Mouse (Mus musculus): ENCODE measurements around the gene Fbxo11.
A peak's percentile ranks its signal among the peaks of the same experiment; 100 is the strongest.
"Not testable (repeated sequence)": the region's sequence is repeated elsewhere in the genome, so short reads cannot be mapped to it uniquely, and the experiment has no call there.

Gene Fbxo11

DNA sequence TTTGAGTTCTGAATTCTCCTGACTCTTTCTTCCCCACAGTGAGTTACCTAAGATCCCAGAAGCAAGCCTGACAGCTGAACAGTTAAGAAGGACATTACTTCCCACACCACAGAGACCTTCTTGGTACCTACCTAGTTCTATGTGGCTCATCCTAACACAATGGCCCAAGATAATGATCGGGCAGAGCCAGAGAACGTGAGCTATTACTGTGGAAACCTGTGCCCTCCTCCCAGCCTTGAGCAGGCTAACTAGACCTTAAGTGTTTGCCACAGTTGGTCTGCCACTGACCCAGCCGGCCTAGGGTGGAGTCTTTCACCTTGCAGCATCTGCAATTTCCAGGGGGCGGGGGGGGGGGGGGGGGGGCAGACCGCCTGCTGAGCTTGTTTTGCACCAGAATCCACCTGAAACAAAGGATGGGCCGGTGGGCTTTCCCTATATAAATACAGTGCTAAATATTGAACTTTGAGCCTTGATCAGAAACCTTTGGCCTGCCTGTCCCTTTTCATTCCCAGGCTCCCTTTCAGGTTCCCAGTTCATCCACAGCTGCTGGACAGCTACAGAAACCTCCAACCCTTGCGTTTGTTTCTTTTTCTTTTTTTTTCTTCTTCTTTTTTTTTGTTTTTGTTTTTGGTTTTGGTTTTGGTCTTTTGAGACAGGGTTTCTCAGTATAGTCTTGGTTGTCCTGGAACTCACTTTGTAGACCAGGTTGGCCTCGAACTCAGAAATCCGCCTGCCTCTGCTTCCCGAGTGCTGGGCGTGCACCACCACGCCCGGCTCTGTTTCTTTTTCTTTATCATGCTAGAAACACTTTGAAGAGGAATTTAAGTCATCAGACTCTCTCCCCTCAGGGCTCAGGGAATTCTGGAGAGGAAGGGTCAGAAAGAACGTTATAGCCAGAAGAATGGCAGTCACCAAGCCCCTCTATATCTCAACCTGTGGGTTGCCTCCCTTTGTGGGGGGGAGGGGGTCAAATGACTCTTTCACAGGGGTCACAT, 101.7 kb downstream of the Fbxo11 start:
- DNase-seq (ENCODE audit: low read depth, low spot score), result no peak

DNA sequence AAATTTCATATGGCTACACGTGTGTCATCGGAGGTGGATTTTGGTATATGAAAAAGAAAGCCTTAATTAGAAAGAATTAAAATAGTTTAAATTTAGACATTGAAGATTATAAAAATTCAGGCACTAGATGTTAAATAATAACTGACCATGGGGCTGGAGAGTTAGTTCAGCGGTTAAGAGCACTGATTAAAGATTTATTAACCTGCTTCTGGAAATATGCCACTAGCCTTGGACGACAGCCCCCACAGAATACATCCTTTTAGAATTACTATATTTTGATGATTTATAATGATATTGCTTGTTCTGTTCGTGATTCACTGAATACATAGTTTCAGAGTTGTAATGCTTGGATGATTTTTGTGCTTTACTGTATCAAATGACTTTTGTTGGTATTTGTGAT, 105.2 kb downstream of the Fbxo11 start:
- DNase-seq (ENCODE audit: low read depth, low spot score), result not testable (repeated sequence)

DNA sequence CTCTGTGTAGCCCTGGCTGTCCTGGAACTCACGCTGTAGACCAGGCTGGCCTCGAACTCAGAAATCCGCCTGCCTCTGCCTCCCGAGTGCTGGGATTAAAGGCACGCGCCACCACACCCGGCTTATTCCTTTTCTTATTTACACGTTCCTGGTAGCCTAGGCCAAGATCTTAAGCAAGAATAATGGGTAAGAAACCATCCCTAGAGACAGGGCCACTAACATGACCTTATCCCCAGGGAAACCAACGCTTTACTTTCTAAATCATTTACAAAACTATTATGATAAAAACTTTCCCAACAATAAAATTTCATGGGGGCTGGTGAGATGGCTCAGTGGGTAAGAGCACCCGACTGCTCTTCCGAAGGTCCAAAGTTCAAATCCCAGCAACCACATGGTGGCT, 105.7 kb downstream of the Fbxo11 start:
- not testable (repeated sequence) for DNase-seq (ENCODE audit: low read depth, low spot score)

DNA sequence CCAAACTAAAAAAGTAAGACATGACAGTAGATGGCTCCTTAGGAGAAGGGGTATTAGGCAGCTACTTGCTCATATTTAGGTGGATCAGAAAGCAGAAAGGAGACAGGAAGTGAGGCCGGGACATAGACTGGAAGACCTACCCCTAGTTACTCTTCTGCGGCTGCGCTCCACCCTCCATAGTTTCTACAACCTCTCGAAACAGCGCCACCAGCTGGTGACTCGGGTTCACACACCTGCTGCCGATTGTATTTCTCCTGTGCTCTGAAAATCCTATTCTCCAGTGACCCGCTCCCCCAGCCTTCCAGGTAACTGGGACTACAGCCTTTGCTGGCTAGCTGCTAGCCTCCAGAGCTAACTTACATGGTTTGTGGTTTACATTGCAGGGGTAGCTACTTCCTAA, 106.8 kb downstream of the Fbxo11 start:
- no peak for DNase-seq (ENCODE audit: low read depth, low spot score)

DNA sequence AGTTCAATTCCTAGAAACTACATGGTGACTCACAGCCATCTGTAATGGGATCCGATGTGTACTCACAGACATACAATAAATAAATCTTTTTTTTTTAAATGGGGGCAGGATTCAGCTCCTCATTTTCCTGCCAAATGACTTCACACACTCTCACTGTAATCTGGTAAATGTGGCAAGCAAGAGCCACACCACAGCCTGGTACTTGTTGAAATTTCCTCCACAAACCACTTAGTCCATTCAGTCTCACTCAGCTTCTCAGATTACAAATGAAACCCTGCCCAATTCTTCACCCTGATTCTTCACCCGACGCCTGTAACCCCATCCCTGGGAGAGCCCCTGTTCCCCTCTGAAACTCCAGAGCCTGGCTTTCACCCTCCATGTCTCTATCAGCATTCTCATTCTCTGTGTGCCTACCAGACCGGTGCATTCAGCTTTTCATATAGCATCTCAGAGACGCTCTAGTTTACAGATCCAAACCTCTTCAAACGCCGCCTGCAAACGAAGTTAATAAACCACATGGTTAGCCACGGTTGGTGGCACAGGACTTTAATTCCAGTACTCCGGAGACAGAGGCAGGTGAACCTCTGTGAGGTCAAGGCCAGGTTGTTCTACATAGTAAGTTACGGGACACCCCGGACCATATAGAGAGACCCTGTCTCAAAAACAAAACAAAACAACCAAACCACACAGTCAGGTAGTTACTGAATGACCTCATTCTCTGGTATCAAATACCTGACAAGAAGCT, 107.8 kb downstream of the Fbxo11 start:
- DNase-seq (ENCODE audit: low read depth, low spot score), result no peak

DNA sequence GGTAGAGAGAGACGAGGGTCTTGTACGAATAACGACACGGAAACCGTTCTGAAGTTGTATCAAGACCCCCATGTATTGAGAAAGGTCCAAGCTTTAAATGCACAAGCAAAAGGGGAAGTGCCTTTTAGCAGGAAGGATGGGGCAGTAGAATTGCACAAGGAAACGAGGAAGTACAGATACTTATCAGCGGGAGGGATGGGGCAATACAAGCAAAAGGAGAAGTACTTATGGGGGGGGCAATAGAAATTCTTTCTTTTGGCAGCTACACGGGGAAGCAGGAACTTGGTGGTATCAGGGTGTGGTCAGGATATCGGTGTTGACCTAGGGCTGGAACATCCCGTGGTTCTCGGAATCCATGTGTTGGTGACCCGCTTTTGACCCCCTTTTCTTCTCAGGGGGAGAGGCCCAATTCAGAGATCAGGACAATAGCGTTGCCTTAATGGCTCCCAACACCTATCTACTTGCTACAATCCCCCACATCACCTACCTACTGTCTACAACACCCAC, 110.4 kb downstream of the Fbxo11 start:
- DNase-seq (ENCODE audit: low read depth, low spot score), result not testable (repeated sequence)

DNA sequence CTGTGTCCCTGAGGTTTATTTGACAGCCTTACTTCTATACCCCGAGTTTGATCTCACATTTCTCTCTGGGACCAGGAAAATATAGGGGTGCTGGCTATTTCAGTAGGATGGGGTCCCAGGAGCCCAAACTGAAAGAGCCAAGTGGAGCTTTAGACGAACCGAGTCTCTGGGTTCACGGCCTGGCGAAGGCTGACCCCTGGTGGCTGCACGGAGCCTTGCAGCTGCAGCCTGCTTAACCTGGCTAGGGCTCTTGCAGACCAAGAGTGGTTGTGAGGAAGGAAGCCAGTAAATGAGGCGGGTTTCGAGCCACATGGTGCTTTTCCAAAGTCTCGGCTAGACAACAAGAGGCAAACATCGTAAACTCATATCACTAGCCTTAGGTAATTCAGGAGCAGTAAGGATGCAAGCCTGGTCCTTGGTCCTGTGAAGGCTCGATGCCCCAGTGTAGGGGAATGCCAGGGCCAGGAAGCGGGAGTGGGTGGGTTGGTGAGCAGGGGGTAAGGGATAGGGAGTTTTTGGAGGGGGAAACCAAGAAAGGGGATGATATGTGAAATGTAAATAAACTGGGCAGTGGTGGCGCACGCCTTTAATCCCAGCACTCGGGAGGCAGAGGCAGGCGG, 116.0 kb downstream of the Fbxo11 start:
- DNase-seq (ENCODE audit: low read depth, low spot score), result peak; percentile 18

Measured in brain, embryonic 18.5 days (tissue).